Comparison of ENCODE assay signal across 47 mouse cellular contexts in the genomic region with DNA sequence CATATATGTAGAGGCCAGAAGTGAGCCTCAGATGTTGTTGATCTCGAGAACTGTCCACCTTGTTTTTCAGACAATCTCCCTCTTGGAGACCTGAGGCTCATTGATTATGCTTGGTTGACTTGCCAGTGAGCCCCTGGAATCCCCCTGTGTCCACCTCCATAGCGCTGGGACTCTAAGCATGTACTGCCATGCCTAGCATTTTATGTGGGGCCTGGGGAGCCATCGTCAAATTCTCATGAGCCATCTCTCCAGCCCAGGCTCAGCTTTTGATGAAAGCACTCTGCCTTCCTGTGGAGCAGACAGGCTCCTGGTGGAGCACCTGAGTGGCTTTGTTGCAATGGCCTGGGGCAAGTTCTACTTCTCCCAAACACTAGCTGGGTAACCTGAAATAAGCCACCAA. TPM values are rescaled to one million over a fixed set of nuclear protein-coding genes. Genes with fewer than 3 reads are reported as not detected.
"Had no signal": no experiment of that assay in that cellular context is flagged by ENCODE, and none has a peak within 500 bp of the region (broad histone marks: within the 10 kb centered on the region; RNA-seq: fewer than 3 reads in every experiment).

No protein-coding gene starts in this region.

- H3K27ac ChIP-seq: left cerebral cortex, adult 2 months; limb, embryonic 10.5 days; limb, embryonic 12.5 days; limb, embryonic 13.5 days; limb, embryonic 15.5 days; liver, embryonic 12.5 days; liver, embryonic 13.5 days; liver, embryonic 14.5 days; liver, embryonic 15.5 days; lung, embryonic 15.5 days; macrophage; midbrain, embryonic 10.5 days; midbrain, embryonic 12.5 days; midbrain, embryonic 13.5 days; neural tube, embryonic 12.5 days had no signal

- H3K36me3 ChIP-seq: limb, embryonic 10.5 days; limb, embryonic 12.5 days; limb, embryonic 13.5 days; limb, embryonic 15.5 days; liver, embryonic 12.5 days; liver, embryonic 13.5 days; liver, embryonic 15.5 days; lung, embryonic 15.5 days; midbrain, embryonic 10.5 days; midbrain, embryonic 12.5 days; midbrain, embryonic 13.5 days; neural tube, embryonic 12.5 days had no signal

- H3K4me3 ChIP-seq: left cerebral cortex, adult 2 months; limb, embryonic 10.5 days; limb, embryonic 12.5 days; limb, embryonic 13.5 days; limb, embryonic 15.5 days; liver, embryonic 12.5 days; liver, embryonic 13.5 days; liver, embryonic 15.5 days; lung, embryonic 15.5 days; megakaryocyte, embryonic 14.5 days; midbrain, embryonic 10.5 days; midbrain, embryonic 12.5 days; midbrain, embryonic 13.5 days; myocyte; neural tube, embryonic 12.5 days had no signal

- H3K9me3 ChIP-seq: limb, embryonic 10.5 days; limb, embryonic 12.5 days; limb, embryonic 13.5 days; limb, embryonic 15.5 days; liver, embryonic 12.5 days; liver, embryonic 13.5 days; liver, embryonic 15.5 days; lung, embryonic 15.5 days; midbrain, embryonic 10.5 days; midbrain, embryonic 12.5 days; midbrain, embryonic 13.5 days; neural tube, embryonic 12.5 days had no signal

- ATAC-seq: liver, embryonic 12.5 days; liver, postnatal 0 days; lung, postnatal 0 days; midbrain, embryonic 13.5 days; midbrain, embryonic 16.5 days had no signal

- H3K27me3 ChIP-seq: limb, embryonic 13.5 days; limb, embryonic 15.5 days; liver, embryonic 13.5 days; liver, embryonic 15.5 days; lung, embryonic 15.5 days; midbrain, embryonic 13.5 days; neural tube, embryonic 12.5 days had no signal

- DNase-seq: left cerebral cortex, postnatal 4 days; liver; liver, embryonic 13.5 days; liver, postnatal 0 days; lung, adult 18-20 months; lung, adult 2 months; lung, embryonic 14.5 days; lung, postnatal 10 days; lung, postnatal 14 days; lung, postnatal 36 days; lung, postnatal 4 days; midbrain, embryonic 14.5 days had no signal

- H3K4me1 ChIP-seq: liver, embryonic 12.5 days; liver, embryonic 13.5 days; lung, embryonic 15.5 days; midbrain, embryonic 12.5 days; midbrain, embryonic 13.5 days; neural tube, embryonic 12.5 days had no signal

- H3K4me2 ChIP-seq: limb, embryonic 12.5 days; limb, embryonic 13.5 days; limb, embryonic 15.5 days; liver, embryonic 11.5 days; liver, embryonic 12.5 days; liver, embryonic 13.5 days; liver, embryonic 15.5 days; lung, embryonic 14.5 days; lung, embryonic 15.5 days; midbrain, embryonic 12.5 days; midbrain, embryonic 13.5 days; neural tube, embryonic 12.5 days had no signal

- H3K9ac ChIP-seq: limb, embryonic 12.5 days; limb, embryonic 13.5 days; limb, embryonic 15.5 days; liver, embryonic 12.5 days; liver, embryonic 13.5 days; liver, embryonic 14.5 days; liver, embryonic 15.5 days; liver, postnatal 0 days; lung, embryonic 14.5 days; lung, embryonic 15.5 days; midbrain, embryonic 12.5 days; midbrain, embryonic 13.5 days; neural tube, embryonic 12.5 days had no signal

RNA-seq across cellular contexts. Expression of a gene that starts 14.9 kb away (rescaled TPM):
- total RNA-seq: left cerebral cortex, adult 2 months; left cerebral cortex, adult 8-10 months; left cerebral cortex, postnatal 10 days; left cerebral cortex, postnatal 14 days; left cerebral cortex, postnatal 25 days; left cerebral cortex, postnatal 36 days; left cerebral cortex, postnatal 4 days; liver, adult 2 months; megakaryocyte progenitor cell, adult 5-6 weeks; megakaryocyte, adult 5-6 weeks; megakaryocyte-erythroid progenitor cell, adult 5-6 weeks; midbrain, postnatal 0 days; monocyte, adult 5-6 weeks had no signal
- polyA plus RNA-seq: limb, embryonic 10.5 days; limb, embryonic 11.5 days; limb, embryonic 12.5 days; limb, embryonic 13.5 days; limb, embryonic 14.5 days; limb, embryonic 15.5 days; liver, adult 2 months; liver, embryonic 11.5 days; liver, embryonic 12.5 days; liver, embryonic 13.5 days; liver, embryonic 14.5 days; liver, embryonic 15.5 days; liver, embryonic 16.5 days; liver, postnatal 0 days; lung, adult 2 months; lung, embryonic 14.5 days; lung, embryonic 15.5 days; lung, embryonic 16.5 days; lung, postnatal 0 days; macrophage; midbrain, embryonic 10.5 days; midbrain, embryonic 12.5 days; midbrain, embryonic 13.5 days; midbrain, embryonic 14.5 days; midbrain, embryonic 16.5 days; midbrain, postnatal 0 days; myocyte; neural tube, embryonic 11.5 days; neural tube, embryonic 12.5 days had no signal
